In the genomic region with DNA sequence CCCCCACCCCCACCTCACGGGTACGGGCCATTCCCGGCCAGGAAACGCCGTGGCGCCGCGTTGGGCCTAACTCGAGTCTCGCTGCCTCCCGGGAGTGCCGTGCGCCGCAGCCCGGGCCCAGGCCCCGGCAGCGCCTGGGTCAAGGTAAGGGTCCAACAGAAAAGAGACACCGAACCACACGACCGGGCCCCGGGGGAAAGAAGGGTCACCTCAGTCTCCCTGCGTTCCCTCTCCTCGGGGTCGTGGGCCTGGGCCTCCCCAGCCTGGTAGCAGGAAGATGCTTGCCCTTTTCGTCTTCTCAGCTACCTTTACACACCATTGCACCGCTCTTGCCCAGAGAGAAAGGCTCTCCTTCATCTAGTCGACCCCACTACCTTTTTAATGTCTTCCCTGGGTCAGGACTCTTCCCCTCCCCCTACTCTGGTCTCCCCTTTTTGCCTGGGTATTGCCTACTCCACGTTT, we compare ENCODE assay signal across 8 mouse cellular contexts. TPM values are rescaled to one million over a fixed set of nuclear protein-coding genes. Genes with fewer than 3 reads are reported as not detected.
DNase-seq lines count a peak whose midpoint lies in the region; ATAC-seq and TF ChIP-seq lines count a peak whose summit lies in the region.

No protein-coding gene starts in this region.

- in situ Hi-C loops in ES-E14 (cut with MboI; ENCODE audit: low sequenced_read_pairs in 2 of 2, unreplicated experiment in 2 of 2): no loop called here

- no peaks in the 10 kb centered on the region for H3K27me3 ChIP-seq in heart, embryonic 13.5 days (replicated peaks)
- H3K27me3 ChIP-seq in forebrain, postnatal 0 days (ENCODE audit: insufficient read depth, low read length): no peaks in the 10 kb centered on the region

- ATAC-seq in heart, embryonic 13.5 days (ENCODE audit: extremely low read depth, insufficient number of reproducible peaks, low FRiP score, low TSS enrichment): no peak
- ATAC-seq in forebrain, postnatal 0 days: no peak

- TF ChIP-seq CTCF in forebrain, postnatal 0 days (IDR thresholded peaks at IDR 0.05; ENCODE audit: low read depth): no peak

- H3K4me2 ChIP-seq in heart, embryonic 13.5 days: peak overlapping the region; percentile 83
- H3K4me2 ChIP-seq in forebrain, postnatal 0 days (ENCODE audit: low read depth): peak overlapping the region; percentile 96

- no peaks in the 10 kb centered on the region for H3K9me3 ChIP-seq in heart, embryonic 13.5 days
- no peaks in the 10 kb centered on the region for H3K9me3 ChIP-seq in ES-E14 (ENCODE audit: control insufficient read depth, insufficient read depth, low read depth, low read length)
- no peaks in the 10 kb centered on the region for H3K9me3 ChIP-seq in forebrain, postnatal 0 days (ENCODE audit: low read length)

- intact Hi-C loops in heart, postnatal 10 days (cut with DNase I): loop anchor here (2.0 kb wide), 1 partner anchor 31 kb away; a partner anchor contains a TSS
- intact Hi-C loops in left cerebral cortex, postnatal 36 days (cut with DNase I): loop anchor here (2.0 to 10.0 kb wide), 4 partner anchors 23 to 227 kb away; a partner anchor contains a TSS

- no peak for DNase-seq in heart, postnatal 10 days
- DNase-seq in ES-E14 (ENCODE audit: low read depth, low spot score): peak; percentile 21
- no peak for DNase-seq in forebrain, postnatal 0 days
- DNase-seq in urinary bladder, postnatal 36 days (ENCODE audit: low spot score in 2 of 2): no peak
- no peak for DNase-seq in yolk sac, embryonic 10.5 days (ENCODE audit: low spot score)
- DNase-seq in left cerebral cortex, postnatal 36 days (ENCODE audit: low spot score in 2 of 2): no peak

- H3K27ac ChIP-seq in heart, embryonic 13.5 days (replicated peaks): peak overlapping the region; percentile 100
- H3K27ac ChIP-seq in ES-E14 (ENCODE audit: insufficient read depth, low read depth, low read length, poor library complexity, severe bottlenecking) (peak overlapping the region; percentile 92), macrophage (peak overlapping the region; percentile 96)
- peak overlapping the region; percentile 100 for H3K27ac ChIP-seq in forebrain, postnatal 0 days (ENCODE audit: low read depth, low read length)

- peak overlapping the region; percentile 97 for H3K4me3 ChIP-seq in heart, embryonic 13.5 days
- peak overlapping the region; percentile 86 to 100 for H3K4me3 ChIP-seq in ES-E14 (ENCODE audit: insufficient read depth in 1 of 2, low read depth in 1 of 2, low read length in 2 of 2, poor library complexity in 1 of 2, severe bottlenecking in 1 of 2)
- H3K4me3 ChIP-seq in forebrain, postnatal 0 days (ENCODE audit: low read depth, low read length): peak overlapping the region; percentile 64
- H3K4me3 ChIP-seq in macrophage (ENCODE audit: inconsistent target): peak overlapping the region; percentile 82

- H3K79me2 ChIP-seq in macrophage (ENCODE audit: inconsistent target): peaks cover 83% of the 10 kb centered on the region

- under 1% methylated on average over 27 of the region's 28 CpGs for WGBS in heart, embryonic 13.5 days
- WGBS in forebrain, postnatal 0 days: 4% methylated on average over 28 of the region's 28 CpGs
- WGBS in macrophage (ENCODE audit: missing documents): under 1% methylated on average over 23 of the region's 28 CpGs

- no peaks in the 10 kb centered on the region; the same call in 1 of the 2 replicates for H3K36me3 ChIP-seq in heart, embryonic 13.5 days
- no peaks in the 10 kb centered on the region; the same call in 1 of the 2 replicates for H3K36me3 ChIP-seq in ES-E14 (ENCODE audit: control insufficient read depth, insufficient read depth, low read length, poor library complexity, severe bottlenecking)
- no peaks in the 10 kb centered on the region for H3K36me3 ChIP-seq in forebrain, postnatal 0 days (ENCODE audit: insufficient read depth)
- no peaks in the 10 kb centered on the region for H3K36me3 ChIP-seq in macrophage (ENCODE audit: inconsistent target)

- H3K4me1 ChIP-seq in heart, embryonic 13.5 days: peaks cover 56% of the 10 kb centered on the region
- H3K4me1 ChIP-seq in ES-E14 (ENCODE audit: control insufficient read depth in 2 of 2, insufficient read depth in 2 of 2, low read length in 2 of 2, poor library complexity in 1 of 2): peaks cover 4 to 8% of the 10 kb centered on the region in 2 experiments; a peak in 3 of 4 replicates
- H3K4me1 ChIP-seq in forebrain, postnatal 0 days (ENCODE audit: insufficient read depth): peaks cover 21% of the 10 kb centered on the region

- peak overlapping the region; percentile 100 for H3K9ac ChIP-seq in heart, embryonic 13.5 days
- peak overlapping the region; percentile 85 for H3K9ac ChIP-seq in ES-E14 (ENCODE audit: insufficient read depth, low read depth, low read length, poor library complexity, severe bottlenecking)
- H3K9ac ChIP-seq in forebrain, postnatal 0 days: peak overlapping the region; percentile 97

TF ChIP-seq in ES-E14, 5 proteins besides CTCF, POLR2A, EP300 and RAD21:
- TF ChIP-seq HCFC1 (IDR thresholded peaks at IDR 0.05; ENCODE audit: borderline replicate concordance, insufficient read depth, low read length): peak; percentile 61; the same call in 1 of the 2 replicates
- TF ChIP-seq ZC3H11A (IDR thresholded peaks at IDR 0.05; ENCODE audit: borderline replicate concordance, low read depth, low read length): no peak
- TF ChIP-seq MAFK (IDR thresholded peaks at IDR 0.05; ENCODE audit: insufficient read depth, low read depth, low read length): no peak
TF ChIP-seq in ES-E14: peak in this region for 1.

RNA-seq across cellular contexts. Expression of a gene that starts 0.4 kb away (rescaled TPM):
- polyA plus RNA-seq in heart, embryonic 13.5 days (2015; fragmentation: Nextera tagmentation; extraction: Ambion mirVana): 49.5 and 55.8 TPM in 2 replicates
- 10 to 100 TPM; 70.3 to 74.2 TPM for total RNA-seq in heart, postnatal 10 days (2021)
- 79.4 and 81.4 TPM in 2 replicates for total RNA-seq in ES-E14 (2012; rRNA removed)
- total RNA-seq in forebrain, postnatal 0 days (2014; rRNA removed): 75.8 and 103 TPM in 2 replicates
- polyA plus RNA-seq in forebrain, postnatal 0 days (2015; fragmentation: Nextera tagmentation; extraction: Ambion mirVana): 30.8 and 48.6 TPM in 2 replicates
- 100 to 1,000 TPM; 348 to 591 (median 473) TPM for total RNA-seq in macrophage (2018; cell fraction: chromatin; rRNA removed)
- total RNA-seq in macrophage (2018; cell fraction: cytosol; rRNA removed): 10 to 100 TPM; 36.6 to 74.0 (median 48.2) TPM
- 100 to 1,000 TPM; 204 to 350 (median 274) TPM for total RNA-seq in macrophage (2018; cell fraction: nucleus; rRNA removed)
- 27.9 to 33.4 TPM (median 30.4 TPM) in 3 replicates for polyA plus RNA-seq in macrophage (2018)
- total RNA-seq in left cerebral cortex, postnatal 36 days (2021): 100 to 1,000 TPM in 1 of 2 experiments, 10 to 100 TPM in 1; 99.2 to 130 TPM

RNA-seq across cellular contexts. Expression of a gene that starts 31.6 kb away (rescaled TPM):
- 32.2 and 34.9 TPM in 2 replicates for polyA plus RNA-seq in heart, embryonic 13.5 days (2015; fragmentation: Nextera tagmentation; extraction: Ambion mirVana)
- total RNA-seq in heart, postnatal 10 days (2021): 10 to 100 TPM; 20.3 to 21.8 TPM
- total RNA-seq in ES-E14 (2012; rRNA removed): 52.9 and 63.6 TPM in 2 replicates
- 50.2 and 64.7 TPM in 2 replicates for total RNA-seq in forebrain, postnatal 0 days (2014; rRNA removed)
- 47.7 and 48.7 TPM in 2 replicates for polyA plus RNA-seq in forebrain, postnatal 0 days (2015; fragmentation: Nextera tagmentation; extraction: Ambion mirVana)
- 100 to 1,000 TPM in 7 of 26 experiments, 10 to 100 TPM in 19; 33.1 to 122 (median 72.7) TPM for total RNA-seq in macrophage (2018; cell fraction: chromatin; rRNA removed)
- 10 to 100 TPM; 20.9 to 50.2 (median 38.7) TPM for total RNA-seq in macrophage (2018; cell fraction: cytosol; rRNA removed)
- total RNA-seq in macrophage (2018; cell fraction: nucleus; rRNA removed): 100 to 1,000 TPM in 3 of 26 experiments, 10 to 100 TPM in 23; 27.5 to 104 (median 53.4) TPM
- polyA plus RNA-seq in macrophage (2018): 41.1 to 75.6 TPM (median 49.0 TPM) in 3 replicates
- total RNA-seq in left cerebral cortex, postnatal 36 days (2021): 10 to 100 TPM; 22.6 to 30.6 TPM
